Mouse (Mus musculus) cortical plate, adult 2 months (tissue): ENCODE data around the gene Fam120a.

Experiments
- CTCF ChIP-seq: fragments of 200-500 bp; IDR thresholded peaks from 2 replicates; pipeline ENCODE4 v1.5.1; 2011; ENCODE audit warnings: mild to moderate bottlenecking, control low read depth, low read length; ENCODE audit not compliant: insufficient read depth; ENCODE audit errors: extremely low read depth
- POLR2A ChIP-seq: fragments of 200-500 bp; IDR thresholded peaks from 2 replicates; pipeline ENCODE4 v1.6.1; 2011; ENCODE audit warnings: mild to moderate bottlenecking, low read length, control low read depth; ENCODE audit not compliant: insufficient read depth; ENCODE audit errors: extremely low read depth

- TF ChIP-seq CTCF (no peak), POLR2A (no peak)
These were observed 77.4 kb downstream of the Fam120a start for GRCm38 (mm10) chr13:48890260-48890960.
